Mouse (Mus musculus) layer of hippocampus, postnatal 10 days (tissue): ENCODE measurements at regions not wholly inside any gene's neighbourhood (a gene's known extent, or its start where the extent isn't known, plus 50 kb on each side); places are given as distances from the start of the nearest gene placed in this dataset.

Source experiments
- DNase-seq, 2 experiments: peaks; one replicate each; pipeline ENCODE4 v3.0.0; 2021; ENCODE audit warnings: low spot score in 2 of 2

DNA sequence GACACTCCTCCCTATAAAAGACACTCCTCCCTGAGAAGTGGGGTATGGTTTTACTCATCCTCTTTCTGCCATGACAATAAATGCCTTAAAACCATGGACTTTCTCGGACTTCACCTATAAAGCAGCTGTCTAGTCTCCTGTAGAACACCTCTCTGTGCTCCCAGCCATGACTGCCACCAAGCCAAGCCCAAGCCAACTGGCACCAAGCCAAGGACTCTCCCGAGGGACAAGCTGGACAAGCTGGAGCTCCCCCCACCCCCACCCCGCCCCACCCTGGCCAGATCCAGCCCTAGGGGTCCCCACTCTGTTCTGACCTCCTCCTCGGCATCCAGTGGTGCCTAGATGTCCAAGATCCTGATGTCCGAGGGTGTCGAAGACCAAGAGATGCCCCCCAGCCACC lies 76.6 kb upstream of the Plcl2 start:
- DNase-seq: no peak

DNA sequence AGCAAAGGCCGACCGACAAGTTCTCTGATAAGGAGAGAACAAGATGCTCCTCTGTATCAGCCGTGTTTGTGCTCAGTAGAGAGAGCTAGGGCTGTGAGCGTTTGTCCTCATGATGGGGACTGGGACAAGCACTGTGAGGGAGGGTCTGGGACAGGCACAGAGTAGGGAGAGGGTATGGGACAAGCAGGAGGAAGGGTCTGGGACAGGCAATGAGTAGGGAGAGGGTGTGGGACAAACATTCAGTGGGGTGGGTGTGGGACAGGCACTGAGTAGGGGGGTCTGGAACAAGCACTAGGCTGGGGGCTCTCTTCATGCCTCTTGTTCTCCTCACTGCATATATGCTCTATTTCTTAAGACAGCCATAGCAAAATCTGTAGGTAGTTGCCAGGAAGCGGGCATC lies 70.2 kb upstream of the Plcl2 start:
- DNase-seq: no peak

DNA sequence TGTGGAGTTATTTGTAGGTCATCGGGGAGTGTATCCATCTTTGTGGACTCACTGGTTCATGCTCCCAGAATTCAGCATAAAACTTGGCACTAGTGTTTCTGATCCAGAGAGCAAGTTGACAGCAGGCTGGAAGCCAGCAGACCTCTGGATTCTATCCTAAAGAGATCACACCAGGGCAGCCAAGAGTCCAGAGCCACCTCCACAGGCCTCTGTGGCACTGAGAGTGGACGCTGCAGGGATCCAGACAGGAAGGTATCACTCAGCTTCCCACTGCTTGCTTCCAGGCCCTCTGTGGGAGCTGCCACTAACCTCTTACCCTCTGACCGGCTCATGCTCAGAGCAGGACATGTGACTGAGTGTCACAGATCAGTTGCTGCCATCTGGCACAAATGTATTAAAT lies 69.8 kb upstream of the Plcl2 start:
- DNase-seq: no peak

DNA sequence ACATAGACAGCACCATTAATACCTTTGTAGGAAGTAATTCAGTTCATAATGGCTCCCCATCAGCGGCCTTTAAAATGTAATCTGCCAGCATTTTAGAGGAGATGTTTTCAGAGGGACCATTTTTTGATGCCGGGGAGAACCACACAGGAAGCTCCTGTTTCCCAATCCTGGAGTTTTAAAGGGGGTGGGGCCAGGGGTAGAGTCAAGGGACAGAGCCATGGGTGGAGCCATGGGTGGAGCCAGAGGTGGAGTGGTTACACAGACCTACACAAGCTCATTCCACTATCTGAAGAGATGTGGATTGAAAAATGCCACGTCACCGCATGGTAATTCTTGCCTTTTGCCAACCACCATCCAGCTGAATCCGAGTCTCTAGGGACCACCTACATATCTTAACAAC lies 67.1 kb upstream of the Plcl2 start:
- DNase-seq: no peak

DNA sequence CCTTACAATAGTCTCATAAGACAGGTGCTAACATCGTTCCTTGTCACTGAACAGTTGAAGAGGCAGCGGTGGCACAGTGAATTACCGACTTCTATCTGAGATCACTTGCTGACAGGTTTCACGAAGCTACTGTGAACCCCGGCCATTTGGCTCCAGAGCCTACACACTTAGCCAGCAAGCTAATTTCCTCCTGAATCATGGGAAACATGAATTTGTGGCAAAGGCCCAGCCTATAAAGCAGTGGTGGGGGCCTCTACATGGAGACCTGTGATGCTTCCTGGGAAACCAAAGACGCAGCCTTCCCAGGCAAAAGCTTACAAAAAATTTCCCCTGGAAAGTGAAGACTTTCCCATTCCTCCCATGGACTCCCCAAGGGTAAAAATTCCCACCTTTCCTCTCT lies 66.3 kb upstream of the Plcl2 start:
- DNase-seq: no peak

DNA sequence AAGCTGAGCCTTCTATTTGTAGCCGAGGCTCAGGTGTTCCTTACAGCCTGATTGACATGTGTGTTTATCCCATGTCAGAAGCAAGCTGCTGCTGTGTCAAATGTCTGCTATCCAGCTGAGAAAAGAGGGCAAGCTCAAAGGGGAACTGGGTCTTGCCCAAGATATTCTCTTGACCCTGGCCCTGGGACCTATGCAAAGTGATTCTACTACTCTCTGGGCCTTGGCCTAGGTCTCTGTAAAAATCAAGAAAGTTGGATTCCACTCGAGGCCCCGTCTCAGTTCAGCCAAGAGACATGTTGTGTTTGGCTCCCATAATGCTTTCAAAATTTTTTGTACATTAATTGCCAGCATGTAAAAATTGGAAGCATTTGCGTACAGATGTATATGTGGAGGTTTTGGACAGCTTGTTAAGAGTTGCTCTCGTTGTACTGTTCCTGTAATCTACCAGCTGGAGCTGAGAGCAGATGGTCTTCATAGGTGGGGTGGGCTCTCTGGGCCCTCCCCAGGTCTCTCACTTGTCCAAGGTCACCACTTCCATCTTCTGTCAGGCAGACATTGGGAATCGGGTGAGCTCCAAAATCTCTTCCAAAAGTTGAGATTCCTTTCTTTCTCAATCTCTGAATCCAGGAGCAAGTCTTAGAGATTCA lies 65.7 kb upstream of the Plcl2 start:
- no peak for DNase-seq

DNA sequence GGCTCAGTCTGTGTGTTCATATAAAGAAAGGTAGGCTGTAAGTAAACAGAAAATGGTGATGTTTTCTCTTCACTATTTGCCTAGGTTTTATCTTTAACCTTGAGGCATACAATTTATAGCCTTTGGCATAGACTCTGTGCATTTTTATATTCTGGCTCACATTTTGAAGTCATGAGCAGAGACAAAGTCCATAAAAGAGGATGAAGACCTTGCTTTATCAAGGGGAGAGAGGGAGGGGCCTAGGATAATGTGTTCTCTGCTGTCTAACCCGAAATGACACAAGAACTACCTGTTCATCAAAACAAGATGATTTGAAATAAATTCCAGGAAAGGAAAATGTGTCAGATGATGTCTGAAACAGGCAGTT lies 65.2 kb upstream of the Plcl2 start:
- DNase-seq: no peak

DNA sequence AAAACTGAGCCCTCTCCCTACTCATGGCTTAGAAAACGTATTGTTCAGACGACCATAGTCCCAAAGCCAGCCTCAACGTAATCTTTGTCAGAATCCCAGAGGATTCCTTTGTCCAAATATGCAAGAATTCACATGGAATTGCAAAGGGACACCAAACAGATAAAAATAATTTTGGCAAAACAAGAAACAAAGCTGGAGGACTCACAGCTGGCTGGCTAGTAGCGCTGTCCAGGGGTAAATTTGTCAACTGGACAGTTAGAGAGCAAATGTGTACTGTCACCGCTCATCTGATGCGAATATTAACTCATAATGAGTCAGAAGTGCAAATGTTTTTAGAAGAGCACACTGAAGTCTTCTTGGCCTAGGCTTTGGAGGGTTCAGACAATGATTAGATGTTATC lies 60.5 kb upstream of the Plcl2 start:
- no peak for DNase-seq

DNA sequence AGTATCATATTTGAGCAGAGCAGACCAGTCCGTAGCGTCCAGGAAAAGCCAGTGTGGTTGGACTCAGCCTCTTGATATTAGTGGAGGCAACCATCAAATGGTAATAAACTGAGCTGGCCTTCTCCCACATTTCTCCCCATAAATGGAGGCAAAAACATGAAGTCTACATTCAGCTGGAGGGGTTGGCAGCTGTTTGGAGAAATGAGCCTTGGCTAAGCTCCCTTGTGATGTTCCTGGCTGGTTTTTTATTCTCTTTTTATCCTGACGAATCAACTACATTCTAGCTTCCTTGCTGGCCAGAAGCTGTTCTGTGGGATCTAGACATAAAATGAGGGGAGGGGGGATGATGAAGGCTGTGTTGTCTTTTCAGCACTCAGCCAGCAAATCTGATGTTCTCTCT lies 57.6 kb upstream of the Plcl2 start:
- DNase-seq: no peak

DNA sequence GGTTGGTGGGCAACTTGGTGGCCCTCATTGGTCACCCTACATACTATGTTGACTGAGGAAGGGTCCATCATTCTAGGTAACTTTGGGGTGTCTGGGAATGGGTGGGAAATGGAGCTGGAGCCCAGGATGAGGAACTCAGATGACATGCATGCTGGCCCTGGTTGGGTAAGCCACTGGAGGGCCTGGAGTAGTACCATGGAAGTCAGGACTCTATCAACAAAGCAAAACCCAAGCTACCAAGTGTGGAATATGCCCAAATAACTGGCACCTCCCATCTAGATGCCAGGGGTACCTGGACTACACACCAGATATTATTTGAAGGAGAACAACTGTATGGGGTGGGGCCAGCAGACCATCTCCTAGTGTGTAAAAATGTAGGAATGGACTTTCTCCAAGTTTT lies 55.7 kb upstream of the Plcl2 start:
- no peak for DNase-seq

DNA sequence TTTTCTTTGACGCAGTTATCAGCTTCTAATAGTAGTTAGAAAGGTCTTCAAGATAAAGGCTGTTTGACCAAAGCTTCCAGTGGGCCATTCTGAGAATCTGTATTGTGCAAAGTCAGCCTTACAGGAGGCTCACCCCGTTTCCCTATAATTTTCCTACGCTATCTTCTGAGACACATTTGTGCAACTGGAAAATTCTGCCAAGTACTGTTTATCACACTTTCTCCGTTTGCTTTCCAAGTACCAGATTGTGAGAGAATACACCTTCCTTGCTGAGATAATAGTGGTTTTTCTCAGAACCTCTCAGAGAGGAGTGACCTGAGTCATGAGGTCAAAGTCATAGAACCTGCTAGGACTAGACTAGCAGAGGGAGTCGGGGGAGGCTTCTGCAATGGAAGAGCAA lies 55.2 kb upstream of the Plcl2 start:
- no peak for DNase-seq

DNA sequence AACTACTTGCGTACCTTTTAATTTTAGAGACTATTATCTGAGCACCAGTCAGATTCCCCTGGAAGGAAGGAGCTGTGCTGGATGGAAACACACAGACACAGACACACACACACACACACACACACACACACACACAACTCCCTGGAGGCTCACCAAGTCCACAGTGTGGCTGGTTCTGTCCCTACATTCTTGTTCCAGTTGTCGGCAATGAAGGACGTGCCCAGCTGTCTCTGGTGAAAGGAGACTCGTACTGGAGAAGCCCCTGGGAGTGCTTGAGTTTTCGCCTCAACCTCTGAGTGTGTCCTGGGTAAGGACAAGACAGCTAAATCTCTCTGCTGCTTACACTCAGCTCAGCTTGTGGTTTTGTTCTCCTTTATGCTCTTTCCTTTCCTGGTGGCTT lies 54.3 kb upstream of the Plcl2 start:
- DNase-seq: no peak

DNA sequence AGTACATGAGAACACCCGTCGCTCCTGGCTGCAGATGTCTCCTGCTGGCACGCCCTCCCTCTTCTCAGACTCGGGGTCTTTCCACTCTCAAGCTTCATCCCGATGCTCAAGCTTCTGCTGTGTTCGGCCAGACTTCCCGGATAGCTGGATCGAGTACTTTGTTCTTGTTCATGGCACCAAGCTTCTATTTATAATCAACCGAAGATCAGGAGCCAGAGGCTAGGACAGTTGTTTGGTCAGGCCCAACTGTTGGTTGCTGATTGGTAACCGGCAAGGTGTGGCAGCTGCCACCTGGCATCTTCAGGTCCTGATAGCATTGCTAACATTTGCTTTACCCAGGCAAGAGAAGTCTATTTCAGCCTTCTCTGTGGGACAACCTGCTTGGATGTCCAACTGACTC lies 53.5 kb upstream of the Plcl2 start:
- no peak for DNase-seq

DNA sequence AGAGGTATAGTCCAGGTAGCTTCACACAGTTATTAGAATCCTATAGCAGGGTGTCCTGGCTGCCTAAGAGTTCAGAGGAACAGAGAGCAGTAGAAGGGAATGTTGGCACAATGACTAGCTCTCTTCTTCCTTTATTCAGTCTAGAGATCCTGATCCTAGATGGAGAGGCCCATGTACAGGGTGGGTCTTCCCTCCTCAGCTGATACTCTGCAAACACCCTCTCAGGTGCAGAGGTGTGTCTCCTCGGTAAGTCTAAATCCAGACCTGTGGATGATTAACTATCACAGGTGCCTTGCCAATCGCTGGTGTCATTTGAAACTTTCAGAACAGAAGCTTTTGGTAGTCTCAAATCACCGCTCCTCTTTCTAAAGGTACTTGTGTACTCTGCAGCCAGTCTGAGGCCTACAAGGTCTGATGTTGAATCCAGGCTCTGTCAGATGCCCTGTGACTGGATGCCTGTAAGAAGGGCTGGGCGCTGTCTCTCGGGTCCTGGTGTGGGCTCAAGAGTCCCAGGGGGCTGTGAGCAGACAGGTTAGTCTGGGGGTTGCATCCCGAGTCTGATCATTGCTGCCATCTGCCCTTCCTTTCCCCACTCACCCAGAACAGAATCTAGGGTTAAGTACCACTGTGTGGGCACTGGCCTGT lies 52.0 kb upstream of the Plcl2 start:
- no peak for DNase-seq

DNA sequence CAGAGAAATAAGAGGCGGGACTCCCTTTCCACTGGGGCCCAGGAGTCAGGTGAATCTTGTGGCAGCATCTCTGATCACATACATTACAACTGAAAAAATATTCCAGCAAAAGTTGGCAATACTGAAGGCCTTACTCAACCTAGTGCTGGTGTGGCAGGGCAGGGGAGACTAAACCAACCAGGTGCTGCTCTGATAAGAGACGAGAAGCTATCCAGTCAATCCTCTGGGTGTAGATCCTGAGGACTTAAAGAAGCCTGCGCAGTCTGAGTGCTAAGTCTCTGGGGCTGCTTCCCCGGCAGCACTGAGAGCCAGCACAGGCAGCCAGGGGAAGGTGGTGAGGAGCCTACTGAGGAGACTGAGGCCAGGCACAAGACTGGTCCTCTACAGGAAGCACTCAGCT lies 51.0 kb upstream of the Plcl2 start:
- no peak for DNase-seq
